Mouse (Mus musculus) erythroid progenitor cell, adult 5-6 weeks (primary cell): Measurements from ENCODE around the gene 1700013H16Rik. TPM values are rescaled to one million over a fixed set of nuclear protein-coding genes. Genes with fewer than 3 reads are reported as not detected.
"Not testable (repeated sequence)": the region's sequence is repeated elsewhere in the genome, so short reads cannot be mapped to it uniquely, and the experiment has no call there.

ENCODE experiments used
- ATAC-seq: replicated peaks from 2 replicates; pipeline ENCODE4 v1.8.0; 2016; ENCODE audit warnings: moderate number of reproducible peaks, mild to moderate bottlenecking, moderate TSS enrichment, inconsistent platforms; ENCODE audit not compliant: poor library complexity, low FRiP score, severe bottlenecking
- total RNA-seq, 2 experiments: library from RNA; stranded (forward) in 1 of 2; stranded (reverse) in 1 of 2; fragments of 150-400 nt in 1 of 2; fragments of 186-747, 209-891 nt in 1 of 2; gene quantifications; 2 replicates each; pipeline versions ENCODE4 v1.2.3 to v1.2.4; 2015 to 2017; ENCODE audit warnings: low replicate concordance in 2 of 2

Gene 1700013H16Rik
- total RNA-seq (2015; ENCODE audit: low replicate concordance) (not detected in 2 replicates), total RNA-seq (2017; ENCODE audit: low replicate concordance) (not detected in 2 replicates)

DNA sequence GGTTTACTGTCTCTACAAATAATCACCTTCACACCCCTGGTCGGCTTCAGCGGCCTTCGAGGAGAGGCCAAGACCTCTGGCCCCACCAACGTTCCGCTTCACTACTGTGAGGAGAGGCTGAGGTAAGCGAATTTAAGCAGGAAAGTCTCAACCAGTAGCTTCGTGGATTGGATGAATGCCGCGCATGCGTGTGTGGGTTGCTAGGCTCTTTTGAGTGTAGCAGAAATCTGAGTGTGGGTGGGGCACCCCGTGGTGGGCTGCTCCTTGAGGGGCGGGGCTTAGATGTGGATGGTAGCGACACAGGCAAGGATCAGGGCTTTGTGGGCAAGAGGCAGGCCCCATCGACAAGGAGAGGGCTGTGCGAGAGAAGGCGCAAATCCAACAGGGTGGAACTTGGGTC is at the start of gene 1700013H16Rik:
Gene 1700013H16Rik (minus strand): TSS at position 96 of the 400 bp plus-strand sequence.
- no peak for ATAC-seq

DNA sequence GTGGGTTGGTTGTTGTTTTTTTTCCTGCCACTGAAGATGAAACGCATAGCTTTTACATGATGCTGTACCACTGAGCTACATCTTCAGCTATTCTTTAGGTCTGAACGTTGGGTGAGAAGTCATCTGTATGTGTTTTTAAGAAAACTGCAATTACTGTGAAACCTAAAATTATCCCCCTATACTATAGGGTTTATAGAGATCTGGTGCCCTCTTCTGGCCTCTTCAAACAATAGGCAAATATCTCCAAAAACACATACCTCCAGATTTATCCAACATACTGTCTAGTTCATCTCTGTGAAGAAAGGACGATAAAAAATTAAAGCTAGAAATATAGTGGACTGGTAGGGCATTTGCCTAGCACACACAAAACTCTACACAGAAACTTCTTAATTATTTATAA is 41.4 kb upstream of the 1700013H16Rik start:
- ATAC-seq, result no peak

DNA sequence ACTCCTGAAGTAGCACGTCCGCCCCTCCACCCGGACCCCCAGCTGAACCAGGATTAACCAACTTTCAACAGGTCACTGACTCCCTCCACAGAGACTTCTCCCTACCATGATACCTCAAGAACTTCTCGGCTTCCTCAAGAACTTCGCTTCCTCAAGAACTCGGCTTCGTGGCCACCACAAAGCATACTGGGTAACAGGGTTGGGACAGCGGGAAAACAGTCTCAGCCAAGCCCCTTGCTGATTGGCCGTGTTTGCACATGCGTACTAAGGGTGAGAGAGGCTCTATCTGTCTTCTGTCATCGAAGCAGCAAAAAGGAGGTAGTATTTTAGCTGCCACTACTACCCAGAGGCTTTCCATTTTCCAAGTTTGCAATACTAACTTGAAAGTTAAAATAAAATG is 39.9 kb upstream of the 1700013H16Rik start, which contains the start of gene Xlr:
Gene Xlr (minus strand): TSS at position 188 of the 400 bp plus-strand sequence.
- ATAC-seq, result not testable (repeated sequence)

DNA sequence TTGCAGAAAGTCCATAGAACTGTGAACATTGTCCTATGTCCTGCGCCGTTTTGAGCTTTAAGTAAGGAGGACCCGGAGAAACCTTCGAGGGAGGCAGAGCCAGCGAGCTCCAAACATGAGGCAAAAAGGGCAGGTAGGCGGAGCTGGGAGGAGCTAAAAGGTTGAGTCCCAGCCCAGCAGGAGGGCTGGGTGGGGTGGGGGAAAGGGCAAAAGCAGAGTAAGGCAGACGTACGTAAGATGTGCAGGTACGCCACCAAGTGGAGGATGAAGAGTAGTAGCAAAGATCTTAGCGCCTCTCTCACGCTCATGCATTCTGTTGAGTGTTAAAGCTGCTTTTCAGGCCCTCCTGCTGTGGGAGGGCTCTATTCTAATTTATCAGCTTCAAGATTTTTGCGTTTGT is 18.6 kb upstream of the 1700013H16Rik start, which contains the start of gene Zfp36l3:
Gene Zfp36l3 (minus strand): TSS at position 119 of the 400 bp plus-strand sequence.
- ATAC-seq, result no peak

DNA sequence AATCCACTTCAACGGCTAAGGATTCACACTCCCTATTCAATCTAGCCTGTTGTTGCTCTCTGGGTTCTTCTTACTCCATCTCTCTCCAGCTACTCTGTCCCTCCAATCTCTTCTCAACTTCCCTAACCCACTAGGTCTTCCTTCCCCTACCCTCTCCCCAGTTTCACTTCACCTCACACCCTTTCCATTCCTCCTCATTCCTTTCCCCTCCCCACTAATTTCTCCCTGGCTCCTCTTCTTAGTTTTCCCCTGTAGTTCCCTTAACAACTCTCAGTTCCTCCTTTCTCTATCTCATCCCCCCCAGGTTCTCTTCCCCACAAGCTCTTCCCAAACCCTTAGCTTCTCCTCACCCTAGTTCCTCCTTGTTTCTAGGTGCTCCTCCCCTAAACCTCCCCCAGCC is 4.8 kb downstream of the 1700013H16Rik start:
- ATAC-seq, result no peak

DNA sequence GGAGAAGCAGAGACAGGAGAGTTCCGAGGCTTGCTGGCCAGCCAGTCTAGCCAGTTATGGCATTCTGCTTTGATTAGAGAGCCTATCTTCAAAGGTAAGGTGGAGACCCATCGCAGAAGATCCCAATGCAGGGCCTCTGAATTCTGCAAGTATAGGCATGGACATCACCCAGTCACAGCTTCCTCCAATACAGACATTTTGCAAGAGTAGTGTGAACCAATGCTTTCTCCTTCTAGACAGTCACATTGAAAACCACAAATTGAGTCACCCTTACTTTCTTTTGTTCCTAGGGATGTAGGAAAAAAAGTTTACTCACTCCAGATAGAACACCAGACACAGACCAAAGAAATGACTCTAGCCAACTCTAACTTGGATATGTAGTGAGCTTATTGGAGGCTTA is 28.7 kb downstream of the 1700013H16Rik start:
- no peak for ATAC-seq

DNA sequence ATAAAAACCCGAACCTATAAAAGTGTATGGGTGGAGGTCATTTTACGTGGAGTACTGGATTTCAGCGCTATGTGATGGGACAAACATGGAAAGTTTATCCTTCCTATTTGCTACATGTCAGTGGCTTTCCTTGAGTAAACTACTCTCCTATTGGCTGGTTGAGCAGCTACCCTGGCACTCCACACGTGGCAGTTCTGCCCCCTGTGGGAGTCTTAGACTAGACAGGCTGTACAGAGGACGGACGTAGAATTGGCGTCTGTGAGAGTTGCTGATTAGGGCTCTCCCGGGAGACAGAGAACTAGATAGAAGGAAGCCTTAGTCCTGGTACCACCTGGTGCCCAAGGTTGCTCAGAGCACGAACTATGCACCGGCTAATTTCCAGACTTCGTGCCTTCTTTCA is 33.0 kb downstream of the 1700013H16Rik start, which contains the start of gene 4930502E18Rik:
Gene 4930502E18Rik (plus strand): TSS at position 231 of the 400 bp plus-strand sequence.
- ATAC-seq, result no peak

DNA sequence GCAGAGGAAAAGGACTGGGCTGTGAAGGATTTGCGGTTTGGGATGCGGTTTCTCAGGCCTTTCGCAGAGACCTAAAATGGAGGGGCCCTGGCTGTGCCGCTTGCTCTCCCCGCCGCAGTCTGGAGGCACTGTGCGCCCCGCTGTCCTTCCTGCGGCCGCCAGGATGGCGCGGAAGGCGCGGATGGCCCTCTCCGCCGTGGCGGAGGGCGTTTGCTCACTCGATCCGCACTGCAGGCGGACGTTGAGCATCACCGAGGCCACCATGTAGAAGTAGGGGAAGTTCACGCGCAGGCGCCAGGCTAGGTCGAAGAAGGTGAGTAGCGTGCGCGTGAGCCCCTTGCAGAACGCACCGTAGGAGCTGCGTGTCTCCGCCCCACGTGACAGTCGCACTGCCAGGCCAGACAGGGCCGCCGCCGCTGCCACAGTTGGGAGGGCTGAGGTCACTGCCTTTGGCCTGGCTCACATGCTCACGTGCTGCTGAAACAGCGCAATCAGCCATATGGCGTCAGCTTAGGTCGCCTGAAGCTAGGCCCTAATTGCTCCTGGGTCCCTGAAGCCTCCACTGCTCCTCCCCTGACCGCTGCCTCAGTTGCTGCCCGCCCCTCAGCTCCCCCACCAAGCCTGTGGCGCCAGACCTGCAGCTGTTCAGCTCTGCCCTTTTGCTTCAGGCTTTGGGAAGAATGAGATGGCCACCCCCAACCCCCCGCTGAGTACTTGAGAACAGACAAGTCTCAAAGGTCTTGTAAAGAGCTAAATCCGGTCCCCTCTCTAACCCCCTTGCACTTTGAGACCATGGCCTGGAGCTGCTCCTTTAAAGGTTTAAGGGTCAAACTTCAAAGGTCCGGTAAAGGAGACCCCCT is 41.1 kb downstream of the 1700013H16Rik start:
- no peak for ATAC-seq

DNA sequence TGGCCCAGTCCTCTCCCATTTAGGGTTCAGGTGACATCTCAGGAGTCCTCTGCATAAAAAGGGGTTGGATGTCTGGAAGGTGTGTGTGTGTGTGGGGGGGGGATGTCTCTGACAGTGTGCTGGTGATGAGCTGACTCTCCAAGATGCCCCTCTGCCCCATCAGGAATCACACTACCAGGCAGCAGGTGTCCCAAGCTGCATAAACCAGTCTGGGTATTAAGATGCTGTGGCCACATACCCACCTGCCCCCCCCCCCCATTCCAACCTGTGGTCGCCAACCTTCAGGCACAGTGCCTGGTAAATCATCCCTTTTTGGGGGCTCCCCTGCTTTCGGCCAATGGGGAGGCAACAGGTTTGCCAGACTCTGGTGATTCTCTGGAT is 41.7 kb downstream of the 1700013H16Rik start:
- no peak for ATAC-seq

DNA sequence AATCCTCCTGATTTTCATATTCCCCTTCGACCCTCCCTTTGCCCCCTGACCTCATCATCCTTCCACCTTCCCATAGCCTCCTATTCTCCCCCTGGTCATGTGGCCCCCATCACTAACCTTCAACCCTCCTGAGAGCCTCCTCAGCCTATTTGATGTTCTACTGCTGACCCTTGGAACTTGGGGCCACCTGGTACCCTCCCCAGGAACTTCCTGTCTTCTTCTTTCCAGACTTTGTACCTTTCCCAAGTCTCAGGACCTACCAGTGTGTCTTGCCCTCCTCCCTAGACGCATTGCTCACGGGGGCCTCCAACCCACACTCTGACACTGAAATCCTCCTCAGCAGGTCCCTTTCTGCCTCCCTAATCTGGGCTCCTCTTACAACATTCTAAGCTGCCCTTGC is 55.0 kb downstream of the 1700013H16Rik start:
- ATAC-seq, result no peak

DNA sequence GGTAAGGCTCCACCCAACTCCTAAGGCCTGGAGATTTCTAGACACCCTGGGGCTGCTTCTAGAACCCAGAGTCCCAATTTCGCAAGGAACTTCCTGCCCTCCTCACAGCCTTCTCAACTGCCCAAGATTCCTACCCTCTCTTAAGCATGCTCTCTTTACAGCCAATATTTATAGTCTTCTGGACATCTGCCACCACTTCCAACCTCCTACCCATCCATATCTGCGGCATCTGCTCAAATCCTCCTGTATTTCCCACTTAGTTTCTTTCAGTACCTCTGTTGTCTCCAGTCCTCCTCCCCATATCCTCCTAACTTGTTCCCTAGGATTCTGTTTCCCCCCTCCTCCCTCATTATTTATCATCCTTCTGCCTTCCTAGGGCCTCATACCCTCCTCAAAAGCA is 58.4 kb downstream of the 1700013H16Rik start:
- ATAC-seq, result no peak

DNA sequence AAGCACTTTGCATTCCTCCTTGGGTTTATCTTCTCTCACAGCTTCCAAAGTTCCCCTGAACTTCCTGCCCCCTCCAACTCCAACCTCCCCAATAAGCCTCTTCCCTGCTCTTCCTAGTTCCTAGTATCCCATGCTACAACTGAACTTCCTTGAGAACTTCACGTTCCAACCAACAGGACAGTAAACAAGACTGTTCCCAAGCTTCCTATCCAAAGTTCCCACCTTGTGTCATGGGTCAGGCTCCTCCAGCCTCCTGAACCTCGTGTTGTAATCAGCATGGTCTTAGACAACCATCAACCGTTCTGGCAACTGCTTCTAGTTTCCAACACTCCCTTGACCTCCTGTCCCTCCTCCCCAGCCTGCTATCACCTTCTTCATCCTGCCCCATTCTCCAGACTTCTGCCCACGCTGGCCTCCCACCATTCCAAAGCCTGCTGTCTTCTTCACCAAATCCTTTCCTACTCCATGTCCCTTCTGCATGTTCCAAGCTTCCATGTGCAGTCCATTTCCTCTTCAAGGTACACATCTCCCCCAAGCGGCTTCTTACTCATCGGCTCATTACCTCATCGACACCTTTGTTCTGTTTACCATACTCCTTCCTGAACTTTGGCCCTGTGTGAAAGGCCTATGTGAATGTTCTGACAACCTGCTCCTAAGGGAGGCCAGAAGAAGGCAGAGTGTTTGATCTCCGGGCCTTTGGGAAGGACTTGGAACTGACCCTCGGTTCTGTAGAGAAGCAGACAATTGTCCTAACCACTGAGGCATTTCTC is 63.4 kb downstream of the 1700013H16Rik start:
- ATAC-seq, result no peak

DNA sequence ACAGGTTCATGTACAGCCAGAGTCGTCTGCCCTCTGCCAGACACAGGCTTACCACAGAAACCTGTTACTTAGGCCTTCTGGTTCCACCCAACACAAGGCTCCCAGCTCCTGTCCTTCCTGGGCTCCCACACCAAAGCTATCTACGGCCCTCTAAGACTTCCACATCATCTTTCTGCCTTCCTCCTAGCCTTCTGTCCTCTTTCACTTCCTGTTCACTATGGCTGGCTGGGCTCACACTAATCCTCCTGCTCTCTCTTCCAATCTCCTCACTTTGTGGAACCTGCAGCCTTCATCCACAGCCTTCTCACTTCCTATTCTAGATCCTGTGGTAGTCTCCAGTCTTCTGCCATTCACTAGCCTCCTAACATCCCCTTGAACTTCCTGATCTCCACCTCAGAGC is 64.5 kb downstream of the 1700013H16Rik start:
- no peak for ATAC-seq

Other genes starting within 250 kb of the 1700013H16Rik start
- not detected in 2 replicates for gene Rtl8c, start 149.8 kb downstream of the 1700013H16Rik start, total RNA-seq (2015; ENCODE audit: low replicate concordance)
- gene Rtl8c, start 149.8 kb downstream of the 1700013H16Rik start, total RNA-seq (2017; ENCODE audit: low replicate concordance), result not detected in 2 replicates
- gene Gm14597, start 148.9 kb downstream of the 1700013H16Rik start, total RNA-seq (2015; ENCODE audit: low replicate concordance), result not detected in 2 replicates
- gene Gm14597, start 148.9 kb downstream of the 1700013H16Rik start, total RNA-seq (2017; ENCODE audit: low replicate concordance), result not detected in 2 replicates
- gene Rtl8a, start 114.1 kb downstream of the 1700013H16Rik start, total RNA-seq (2015; ENCODE audit: low replicate concordance), result not detected in 2 replicates
- not detected in 2 replicates for gene Rtl8a, start 114.1 kb downstream of the 1700013H16Rik start, total RNA-seq (2017; ENCODE audit: low replicate concordance)
- not detected in 2 replicates for gene Rtl8b, start 87.4 kb downstream of the 1700013H16Rik start, total RNA-seq (2015; ENCODE audit: low replicate concordance)
- 2.6 TPM in 1 of 2 replicates, not detected in the other for gene Rtl8b, start 87.4 kb downstream of the 1700013H16Rik start, total RNA-seq (2017; ENCODE audit: low replicate concordance)
- not detected in 2 replicates for gene 4930502E18Rik, start 33.0 kb downstream of the 1700013H16Rik start, total RNA-seq (2015; ENCODE audit: low replicate concordance)
- gene 4930502E18Rik, start 33.0 kb downstream of the 1700013H16Rik start, total RNA-seq (2017; ENCODE audit: low replicate concordance), result not detected in 2 replicates
- gene Zfp36l3, start 18.6 kb upstream of the 1700013H16Rik start, total RNA-seq (2015; ENCODE audit: low replicate concordance), result not detected in 2 replicates
- gene Zfp36l3, start 18.6 kb upstream of the 1700013H16Rik start, total RNA-seq (2017; ENCODE audit: low replicate concordance), result not detected in 2 replicates
- gene Xlr, start 39.9 kb upstream of the 1700013H16Rik start, total RNA-seq (2015; ENCODE audit: low replicate concordance), result 2.5 TPM in 1 of 2 replicates, not detected in the other
- gene Xlr, start 39.9 kb upstream of the 1700013H16Rik start, total RNA-seq (2017; ENCODE audit: low replicate concordance), result 2.7 TPM in 1 of 2 replicates, not detected in the other